Mouse (Mus musculus) C2C12 (cell line): ENCODE measurements around the gene Kcnj10.

Source experiments
- CTCF ChIP-seq: IDR thresholded peaks from one replicate; pipeline ENCODE4 v1.5.1; 2011; ENCODE audit not compliant: control insufficient read depth, insufficient read depth, insufficient read length
- FOSL1 ChIP-seq: IDR thresholded peaks from one replicate; pipeline ENCODE4 v1.8.0; 2011; ENCODE audit warnings: mild to moderate bottlenecking, low read length; ENCODE audit not compliant: poor library complexity, insufficient read depth, severe bottlenecking
- MAX ChIP-seq: IDR thresholded peaks from one replicate; pipeline ENCODE4 v1.6.1; 2011; ENCODE audit warnings: mild to moderate bottlenecking, control low read depth
- USF1 ChIP-seq: IDR thresholded peaks from one replicate; pipeline ENCODE4 v1.6.1; 2011; ENCODE audit warnings: low read depth, mild to moderate bottlenecking, control low read depth, moderate library complexity

DNA sequence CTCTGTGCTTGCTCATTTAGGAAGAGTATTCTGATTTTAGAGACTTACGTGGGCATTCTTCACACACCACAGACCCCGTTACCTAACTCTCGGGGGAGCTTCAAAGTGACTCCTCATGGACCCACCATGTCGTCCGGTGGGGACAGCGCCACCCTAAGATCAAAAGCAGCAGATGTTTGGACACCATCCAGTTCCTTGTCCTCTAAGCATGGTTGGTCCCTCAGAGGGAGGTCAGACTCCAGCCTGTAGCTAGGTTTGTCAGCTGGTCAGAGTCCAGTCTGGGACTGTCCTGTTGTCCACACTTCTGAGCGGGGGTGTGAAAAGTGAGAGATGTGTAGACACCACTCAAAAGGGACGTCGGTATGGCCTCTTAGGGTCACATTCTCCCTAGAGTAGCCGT is 5.7 kb downstream of the Kcnj10 start:
- TF ChIP-seq MAX (no peak), CTCF (no peak), USF1 (no peak), FOSL1 (no peak)
